Mouse (Mus musculus): ENCODE results near the gene Gng12.

DNA sequence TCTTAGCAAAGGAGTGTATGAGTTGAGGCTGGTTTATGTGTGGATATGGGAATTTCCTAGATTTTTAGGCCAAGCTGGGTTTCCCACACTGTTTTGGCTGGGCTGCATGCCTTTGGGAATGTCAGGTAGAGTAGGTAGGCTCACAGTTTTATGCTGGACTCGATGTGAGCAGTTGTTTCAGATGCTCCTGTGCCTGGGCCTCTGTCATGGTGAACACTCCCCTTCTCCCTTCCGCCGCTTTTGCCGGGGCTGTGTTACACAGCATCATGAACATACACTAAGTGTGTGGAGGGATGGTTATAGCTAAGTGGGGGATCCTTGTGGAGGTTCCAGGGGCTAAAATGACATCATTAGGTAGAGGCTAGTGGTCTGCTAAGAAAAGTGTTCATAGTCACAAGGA, 24.6 kb downstream of the Gng12 start:
- no peak for TF ChIP-seq CTCF (IDR thresholded peaks at IDR 0.05)
- no peak for TF ChIP-seq EP300 (IDR thresholded peaks at IDR 0.05)
